Mouse (Mus musculus): Measurements from ENCODE around the gene Hdac4. TPM values are rescaled to one million over a fixed set of nuclear protein-coding genes. Genes with fewer than 3 reads are reported as not detected.

The Hdac4 gene
- polyA plus RNA-seq, 1 experiment from 2014 or later: 28.0 TPM

GRCm38 (mm10) chr1:92107521-92107920 lies 88.0 kb downstream of the Hdac4 start:
- H3K36me3 ChIP-seq: no peaks in the 10 kb centered on the region
- H3K4me2 ChIP-seq (replicated peaks): no peak overlapping the region
- H3K9me3 ChIP-seq: no peaks in the 10 kb centered on the region
- no peak overlapping the region for H3K4me3 ChIP-seq
- no peaks in the 10 kb centered on the region for H3K27me3 ChIP-seq
- no peak overlapping the region for H3K9ac ChIP-seq
- no peak for ATAC-seq (ENCODE audit: low FRiP score, low read depth)
- peaks cover 7% of the 10 kb centered on the region for H3K4me1 ChIP-seq
- H3K27ac ChIP-seq: no peak overlapping the region
- 77% methylated on average over 2 of the region's 2 CpGs for WGBS

GRCm38 (mm10) chr1:92106486-92107160 lies 88.9 kb downstream of the Hdac4 start:
- Histone ChIP-seq H3K9me3 (no peaks in the 10 kb centered on the region), H3K27ac (no peak overlapping the region), H3K4me1 (peaks cover 5% of the 10 kb centered on the region; the same call in 1 of the 2 replicates), H3K4me2 (replicated peaks) (no peak overlapping the region), H3K4me3 (no peak overlapping the region), H3K36me3 (no peaks in the 10 kb centered on the region), H3K27me3 (no peaks in the 10 kb centered on the region), H3K9ac (no peak overlapping the region)
- WGBS: 93% methylated on average over 4 of the region's 4 CpGs
- ATAC-seq (ENCODE audit: low FRiP score, low read depth): no peak

GRCm38 (mm10) chr1:92104718-92105117 lies 90.8 kb downstream of the Hdac4 start:
- H3K4me3 ChIP-seq: no peak overlapping the region
- H3K27ac ChIP-seq: no peak overlapping the region
- H3K27me3 ChIP-seq: no peaks in the 10 kb centered on the region
- no peaks in the 10 kb centered on the region for H3K9me3 ChIP-seq
- ATAC-seq (ENCODE audit: low FRiP score, low read depth): no peak
- no peak overlapping the region for H3K4me2 ChIP-seq (replicated peaks)
- no peaks in the 10 kb centered on the region for H3K4me1 ChIP-seq
- H3K36me3 ChIP-seq: no peaks in the 10 kb centered on the region
- WGBS: 78% methylated on average over 3 of the region's 3 CpGs
- no peak overlapping the region for H3K9ac ChIP-seq

- no peaks in the 10 kb centered on the region for H3K4me1 ChIP-seq
- H3K36me3 ChIP-seq: no peaks in the 10 kb centered on the region
- no peak overlapping the region for H3K4me2 ChIP-seq (replicated peaks)
- no peak overlapping the region for H3K9ac ChIP-seq
- no peak for ATAC-seq (ENCODE audit: low FRiP score, low read depth)
- no peaks in the 10 kb centered on the region for H3K27me3 ChIP-seq
- H3K4me3 ChIP-seq: no peak overlapping the region
- H3K27ac ChIP-seq: no peak overlapping the region
- H3K9me3 ChIP-seq: no peaks in the 10 kb centered on the region
Observed at GRCm38 (mm10) chr1:92103971-92104370, 91.5 kb downstream of the Hdac4 start.

- H3K9ac ChIP-seq: no peak overlapping the region
- no peaks in the 10 kb centered on the region for H3K4me1 ChIP-seq
- no peaks in the 10 kb centered on the region for H3K9me3 ChIP-seq
- H3K4me2 ChIP-seq (replicated peaks): no peak overlapping the region
- no peaks in the 10 kb centered on the region for H3K36me3 ChIP-seq
- 61% methylated on average over 3 of the region's 3 CpGs for WGBS
- no peak overlapping the region for H3K4me3 ChIP-seq
- ATAC-seq (ENCODE audit: low FRiP score, low read depth): no peak
- H3K27ac ChIP-seq: no peak overlapping the region
- H3K27me3 ChIP-seq: no peaks in the 10 kb centered on the region
Observed at GRCm38 (mm10) chr1:92103377-92103776, 92.1 kb downstream of the Hdac4 start.

- no peaks in the 10 kb centered on the region for H3K27me3 ChIP-seq
- H3K36me3 ChIP-seq: no peaks in the 10 kb centered on the region
- no peak for ATAC-seq (ENCODE audit: low FRiP score, low read depth)
- no peak overlapping the region for H3K27ac ChIP-seq
- no peaks in the 10 kb centered on the region for H3K4me1 ChIP-seq
- no peak overlapping the region for H3K4me3 ChIP-seq
- H3K9me3 ChIP-seq: no peaks in the 10 kb centered on the region
- 86% methylated on average over 1 of the region's 1 CpGs for whole genome bisulfite sequencing
- H3K9ac ChIP-seq: no peak overlapping the region
- no peak overlapping the region for H3K4me2 ChIP-seq (replicated peaks)
Observed at GRCm38 (mm10) chr1:92102825-92103224, 92.7 kb downstream of the Hdac4 start.

- H3K9ac ChIP-seq: no peak overlapping the region
- H3K4me1 ChIP-seq: no peaks in the 10 kb centered on the region
- no peaks in the 10 kb centered on the region for H3K9me3 ChIP-seq
- WGBS: 75% methylated on average over 4 of the region's 4 CpGs
- H3K36me3 ChIP-seq: no peaks in the 10 kb centered on the region
- H3K4me3 ChIP-seq: no peak overlapping the region
- H3K27me3 ChIP-seq: no peaks in the 10 kb centered on the region
- H3K4me2 ChIP-seq (replicated peaks): no peak overlapping the region
- no peak for ATAC-seq (ENCODE audit: low FRiP score, low read depth)
- no peak overlapping the region for H3K27ac ChIP-seq
Observed at GRCm38 (mm10) chr1:92100371-92100891, 95.1 kb downstream of the Hdac4 start.

GRCm38 (mm10) chr1:92099964-92100363 lies 95.5 kb downstream of the Hdac4 start:
- H3K27ac ChIP-seq: no peak overlapping the region
- WGBS: 90% methylated on average over 4 of the region's 4 CpGs
- no peaks in the 10 kb centered on the region for H3K9me3 ChIP-seq
- H3K4me3 ChIP-seq: no peak overlapping the region
- H3K36me3 ChIP-seq: no peaks in the 10 kb centered on the region
- no peaks in the 10 kb centered on the region for H3K4me1 ChIP-seq
- H3K4me2 ChIP-seq (replicated peaks): no peak overlapping the region
- H3K27me3 ChIP-seq: no peaks in the 10 kb centered on the region
- no peak overlapping the region for H3K9ac ChIP-seq
- no peak for ATAC-seq (ENCODE audit: low FRiP score, low read depth)

- 72% methylated on average over 4 of the region's 4 CpGs for WGBS
- H3K4me3 ChIP-seq: no peak overlapping the region
- no peaks in the 10 kb centered on the region for H3K36me3 ChIP-seq
- no peaks in the 10 kb centered on the region for H3K9me3 ChIP-seq
- no peaks in the 10 kb centered on the region for H3K27me3 ChIP-seq
- H3K9ac ChIP-seq: no peak overlapping the region
- H3K4me2 ChIP-seq (replicated peaks): no peak overlapping the region
- no peaks in the 10 kb centered on the region for H3K4me1 ChIP-seq
- no peak overlapping the region for H3K27ac ChIP-seq
- no peak for ATAC-seq (ENCODE audit: low FRiP score, low read depth)
Observed at GRCm38 (mm10) chr1:92099502-92099901, 96.0 kb downstream of the Hdac4 start.

GRCm38 (mm10) chr1:92098456-92098855 lies 97.0 kb downstream of the Hdac4 start:
- H3K4me2 ChIP-seq (replicated peaks): no peak overlapping the region

GRCm38 (mm10) chr1:92096991-92097525 lies 98.4 kb downstream of the Hdac4 start:
- no peak for ATAC-seq (ENCODE audit: low FRiP score, low read depth)
- 67% methylated on average over 3 of the region's 3 CpGs for WGBS
- Histone ChIP-seq H3K4me2 (replicated peaks) (no peak overlapping the region), H3K9ac (no peak overlapping the region), H3K36me3 (no peaks in the 10 kb centered on the region), H3K4me1 (no peaks in the 10 kb centered on the region), H3K27ac (0 out of 2 replicates have a peak overlapping the region, but pooled peaks have one; percentile 48), H3K9me3 (no peaks in the 10 kb centered on the region), H3K4me3 (no peak overlapping the region), H3K27me3 (no peaks in the 10 kb centered on the region)

More at GRCm38 (mm10) chr1:92098456-92098855, 97.0 kb downstream of the Hdac4 start:
- Histone ChIP-seq H3K4me3 (no peak overlapping the region), H3K9me3 (no peaks in the 10 kb centered on the region), H3K4me1 (no peaks in the 10 kb centered on the region), H3K27me3 (no peaks in the 10 kb centered on the region), H3K9ac (no peak overlapping the region), H3K36me3 (no peaks in the 10 kb centered on the region), H3K27ac (no peak overlapping the region)
- no peak for ATAC-seq (ENCODE audit: low FRiP score, low read depth)
- 80% methylated on average over 3 of the region's 3 CpGs for WGBS

GRCm38 (mm10) chr1:92092286-92092685 lies 103.2 kb downstream of the Hdac4 start:
- Histone ChIP-seq H3K4me2 (replicated peaks) (no peak overlapping the region), H3K9ac (no peak overlapping the region), H3K27ac (no peak overlapping the region; the same call in 1 of the 2 replicates), H3K4me1 (peaks cover 4% of the 10 kb centered on the region), H3K36me3 (no peaks in the 10 kb centered on the region), H3K9me3 (no peaks in the 10 kb centered on the region), H3K27me3 (no peaks in the 10 kb centered on the region), H3K4me3 (no peak overlapping the region)
- ATAC-seq (ENCODE audit: low FRiP score, low read depth): no peak
- WGBS: 89% methylated on average over 4 of the region's 4 CpGs

- ATAC-seq (ENCODE audit: low FRiP score, low read depth): no peak
- Histone ChIP-seq H3K4me1 (peaks cover 44% of the 10 kb centered on the region), H3K9ac (no peak overlapping the region), H3K27me3 (no peaks in the 10 kb centered on the region), H3K27ac (no peak overlapping the region), H3K9me3 (no peaks in the 10 kb centered on the region), H3K4me3 (no peak overlapping the region), H3K36me3 (no peaks in the 10 kb centered on the region), H3K4me2 (replicated peaks) (no peak overlapping the region)
- 79% methylated on average over 2 of the region's 2 CpGs for WGBS
Observed at GRCm38 (mm10) chr1:92087821-92088220, 107.7 kb downstream of the Hdac4 start.

All from limb, embryonic 13.5 days (tissue).